Mouse (Mus musculus): ENCODE measurements around the gene Qsox2.

Qsox2 gene

DNA sequence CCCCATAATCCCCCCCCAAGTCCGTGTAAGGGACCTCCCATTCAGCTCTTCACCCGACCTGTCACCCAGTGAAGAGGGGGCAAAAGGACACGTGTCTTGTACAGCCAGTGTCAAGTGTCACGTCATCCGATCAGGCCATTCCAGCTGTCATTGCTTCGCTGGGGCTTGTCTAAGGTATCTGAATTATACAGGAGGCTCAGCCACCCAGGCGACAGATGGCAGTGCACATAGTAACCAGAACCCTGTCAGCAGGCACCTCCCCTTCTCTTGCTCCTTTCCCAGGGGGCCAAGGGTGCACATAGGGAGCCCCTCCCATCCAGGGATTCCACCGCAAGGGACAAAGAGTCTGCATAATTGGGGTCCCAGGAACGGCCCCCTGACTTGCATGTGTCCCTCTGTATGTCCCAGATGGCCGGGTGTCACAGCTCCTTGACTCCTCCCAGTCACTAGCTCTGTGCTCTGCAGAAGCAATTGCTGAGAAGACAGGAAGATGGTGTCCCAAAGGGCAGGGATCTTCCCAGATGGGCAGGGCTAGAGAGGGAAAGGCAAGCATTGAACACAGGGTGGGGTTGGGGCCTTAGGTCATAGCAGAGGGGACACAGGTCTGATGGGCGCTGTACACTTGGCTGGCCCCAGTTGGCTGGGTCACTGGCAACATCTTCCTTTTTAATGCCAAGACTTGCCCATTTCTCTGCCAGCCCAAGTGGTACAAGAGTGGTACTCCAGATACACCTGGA lies 68.3 kb downstream of the Qsox2 start:
- intact Hi-C loops (cut with DNase I), result no loop called here

DNA sequence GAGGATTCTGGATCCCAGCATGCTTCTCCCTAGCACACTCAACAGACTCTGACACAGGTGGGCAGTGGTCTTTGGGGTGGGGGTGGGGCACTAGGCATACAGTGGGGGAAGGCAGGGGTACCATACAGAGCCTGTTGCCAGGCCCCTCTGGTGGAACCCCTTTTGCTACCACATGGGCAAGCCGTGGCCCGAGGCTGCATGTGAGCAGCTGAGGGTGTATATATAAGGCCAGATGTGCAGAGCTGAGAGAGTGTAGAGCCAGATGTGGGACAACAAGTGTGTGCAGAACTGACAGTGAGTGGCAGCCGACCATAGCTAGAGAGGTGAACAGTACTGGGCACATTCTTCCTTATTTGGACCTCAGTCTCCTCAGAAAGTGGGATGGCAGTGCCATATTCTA lies 70.4 kb downstream of the Qsox2 start:
- intact Hi-C loops (cut with DNase I), result no loop called here
